Mouse (Mus musculus) thymus, postnatal 25 days (tissue): Measurements from ENCODE around the gene Col25a1.

Source experiments
- DNase-seq: peaks from one replicate; pipeline ENCODE4 v3.0.0; 2022

The Col25a1 gene

GRCm38 (mm10) chr3:130256610-130257009, 125.3 kb downstream of the Col25a1 start:
- DNase-seq: no peak

GRCm38 (mm10) chr3:130259670-130260069, 128.4 kb downstream of the Col25a1 start:
- no peak for DNase-seq

- DNase-seq: no peak
Measured at GRCm38 (mm10) chr3:130260316-130260715, 129.0 kb downstream of the Col25a1 start.

- no peak for DNase-seq
Measured at GRCm38 (mm10) chr3:130265104-130265503, 133.8 kb downstream of the Col25a1 start.

- DNase-seq: no peak
Measured at GRCm38 (mm10) chr3:130270509-130270908, 139.2 kb downstream of the Col25a1 start.

- DNase-seq: no peak
Measured at GRCm38 (mm10) chr3:130273949-130274348, 142.6 kb downstream of the Col25a1 start.

- no peak for DNase-seq
Measured at GRCm38 (mm10) chr3:130278298-130279050, 147.2 kb downstream of the Col25a1 start.

- no peak for DNase-seq
Measured at GRCm38 (mm10) chr3:130283011-130283760, 151.9 kb downstream of the Col25a1 start.

- no peak for DNase-seq
Measured at GRCm38 (mm10) chr3:130288102-130288501, 156.8 kb downstream of the Col25a1 start.

- DNase-seq: no peak
Measured at GRCm38 (mm10) chr3:130288756-130289155, 157.5 kb downstream of the Col25a1 start.

- DNase-seq: no peak
Measured at GRCm38 (mm10) chr3:130289220-130289619, 157.9 kb downstream of the Col25a1 start.

- DNase-seq: no peak
Measured at GRCm38 (mm10) chr3:130290175-130290574, 158.9 kb downstream of the Col25a1 start.

- no peak for DNase-seq
Measured at GRCm38 (mm10) chr3:130290672-130291071, 159.4 kb downstream of the Col25a1 start.

- no peak for DNase-seq
Measured at GRCm38 (mm10) chr3:130291926-130292325, 160.6 kb downstream of the Col25a1 start.

GRCm38 (mm10) chr3:130300530-130300929, 169.2 kb downstream of the Col25a1 start:
- DNase-seq: no peak

GRCm38 (mm10) chr3:130303597-130303996, 172.3 kb downstream of the Col25a1 start:
- no peak for DNase-seq

GRCm38 (mm10) chr3:130304827-130305226, 173.5 kb downstream of the Col25a1 start:
- no peak for DNase-seq

GRCm38 (mm10) chr3:130305686-130306085, 174.4 kb downstream of the Col25a1 start:
- no peak for DNase-seq

GRCm38 (mm10) chr3:130309277-130309676, 178.0 kb downstream of the Col25a1 start:
- no peak for DNase-seq

- DNase-seq: no peak
Measured at GRCm38 (mm10) chr3:130310694-130311305, 179.5 kb downstream of the Col25a1 start.

GRCm38 (mm10) chr3:130313246-130313645, 181.9 kb downstream of the Col25a1 start:
- DNase-seq: no peak

GRCm38 (mm10) chr3:130327039-130328015, 196.0 kb downstream of the Col25a1 start:
- no peak for DNase-seq

GRCm38 (mm10) chr3:130328909-130329308, 197.6 kb downstream of the Col25a1 start:
- no peak for DNase-seq
